Mouse (Mus musculus) CH12.LX (cell line): Measurements from ENCODE around the gene Tspan32. TPM values are rescaled to one million over a fixed set of nuclear protein-coding genes. Genes with fewer than 3 reads are reported as not detected.

Experiments
- DNase-seq: peaks from one replicate; pipeline ENCODE4 v3.0.0-alpha.2; 2013; ENCODE audit errors: extremely low read depth
- H3K27ac ChIP-seq: 2 replicates; pipeline ENCODE4 v1.5.1; 2012; ENCODE audit warnings: low read depth, mild to moderate bottlenecking, control low read depth, moderate library complexity; ENCODE audit not compliant: insufficient read depth
- H3K27me3 ChIP-seq: replicated peaks from 2 replicates; pipeline ENCODE3; 2012; ENCODE audit warnings: inconsistent platforms
- H3K36me3 ChIP-seq, 2 experiments: replicated peaks in 1 of 2; 2 replicates each; pipeline versions ENCODE3 to v1.6.1; 2012; ENCODE audit warnings: inconsistent platforms in 1 of 2, low read length in 1 of 2, mild to moderate bottlenecking in 1 of 2, mixed read lengths in 1 of 2, moderate library complexity in 1 of 2; ENCODE audit not compliant: control insufficient read depth in 1 of 2, insufficient read depth in 1 of 2
- H3K4me1 ChIP-seq, 2 experiments: 2 replicates each; pipeline ENCODE4 v1.6.1; 2012; ENCODE audit warnings: inconsistent platforms in 1 of 2, moderate library complexity in 1 of 2; ENCODE audit not compliant: insufficient read depth in 2 of 2, control insufficient read depth in 1 of 2
- H3K4me2 ChIP-seq: 2 replicates; pipeline ENCODE4 v1.6.1; 2012; ENCODE audit warnings: low read depth, mild to moderate bottlenecking, control low read depth; ENCODE audit not compliant: poor library complexity, insufficient read depth, severe bottlenecking
- H3K4me3 ChIP-seq, 3 experiments: fragments of 150-350 bp in 1 of 3; sonication (generic) in 1 of 3; replicated peaks in 1 of 3; 2 replicates each; pipeline versions ENCODE3 to v1.5.1; 2011 to 2012; ENCODE audit warnings: low read depth in 2 of 3, low read length in 2 of 3, mild to moderate bottlenecking in 2 of 3, moderate library complexity in 2 of 3, control low read depth in 1 of 3, improper control_type of control experiment in 1 of 3, inconsistent platforms in 1 of 3, mixed read lengths in 1 of 3; ENCODE audit not compliant: poor library complexity in 1 of 3
- H3K79me2 ChIP-seq: replicated peaks from 2 replicates; pipeline ENCODE4 v1.6.1; 2012; ENCODE audit warnings: mild to moderate bottlenecking, moderate library complexity; ENCODE audit not compliant: control insufficient read depth, poor library complexity, insufficient read depth, severe bottlenecking; ENCODE audit errors: extremely low read depth
- H3K9ac ChIP-seq: 2 replicates; pipeline ENCODE4 v1.6.1; 2012; ENCODE audit warnings: low read depth, mild to moderate bottlenecking, control low read depth, moderate library complexity; ENCODE audit not compliant: insufficient read depth
- H3K9me3 ChIP-seq: replicated peaks from 2 replicates; pipeline ENCODE3; 2012; ENCODE audit warnings: low read length, inconsistent platforms, mixed read lengths
- BHLHE40 ChIP-seq: IDR thresholded peaks from 2 replicates; pipeline ENCODE4 v1.6.1; 2011; ENCODE audit warnings: mild to moderate bottlenecking, low read depth, low read length, improper control_type of control experiment
- CTCF ChIP-seq, 2 experiments: IDR thresholded peaks in 1 of 2; conservative IDR thresholded peaks in 1 of 2; 2 replicates each; pipeline ENCODE4 v1.5.1; 2011 to 2012; ENCODE audit warnings: low read depth in 2 of 2, low read length in 2 of 2, improper control_type of control experiment in 1 of 2, inconsistent platforms in 1 of 2, mild to moderate bottlenecking in 1 of 2, moderate library complexity in 1 of 2
- ETS1 ChIP-seq: conservative IDR thresholded peaks from 2 replicates; pipeline ENCODE4 v1.6.1; 2012; ENCODE audit warnings: low read depth, mild to moderate bottlenecking, inconsistent platforms, low read length, improper control_type of control experiment, moderate library complexity
- GABPA ChIP-seq: IDR thresholded peaks from 2 replicates; pipeline ENCODE4 v1.6.1; 2012; ENCODE audit warnings: low read depth, low read length, improper control_type of control experiment, inconsistent platforms; ENCODE audit not compliant: insufficient replicate concordance
- IRF4 ChIP-seq: IDR thresholded peaks from 2 replicates; pipeline ENCODE4 v1.6.1; 2014; ENCODE audit warnings: low read depth, mild to moderate bottlenecking, inconsistent platforms, low read length, improper control_type of control experiment
- JUN ChIP-seq: IDR thresholded peaks from 2 replicates; pipeline ENCODE4 v1.6.1; 2011; ENCODE audit warnings: low read depth, mild to moderate bottlenecking, low read length, improper control_type of control experiment, moderate library complexity; ENCODE audit not compliant: insufficient read depth
- MAX ChIP-seq: IDR thresholded peaks from 2 replicates; pipeline ENCODE4 v1.6.1; 2011; ENCODE audit warnings: low read length, improper control_type of control experiment
- MAZ ChIP-seq: IDR thresholded peaks from 2 replicates; pipeline ENCODE4 v1.6.1; 2012; ENCODE audit warnings: low read depth, mild to moderate bottlenecking, inconsistent platforms, low read length, improper control_type of control experiment, moderate library complexity
- MEF2A ChIP-seq: IDR thresholded peaks from 2 replicates; pipeline ENCODE4 v1.6.1; 2014; ENCODE audit warnings: low read depth, mild to moderate bottlenecking, inconsistent platforms, low read length, improper control_type of control experiment, borderline replicate concordance
- NELFE ChIP-seq: IDR thresholded peaks from 2 replicates; pipeline ENCODE4 v1.6.1; 2011; ENCODE audit warnings: low read depth, low read length, improper control_type of control experiment
- NRF1 ChIP-seq: IDR thresholded peaks from 2 replicates; pipeline ENCODE4 v1.6.1; 2014; ENCODE audit warnings: low read depth, mild to moderate bottlenecking, inconsistent platforms, low read length, improper control_type of control experiment, moderate library complexity
- PAX5 ChIP-seq: IDR thresholded peaks from 2 replicates; pipeline ENCODE4 v1.6.1; 2012; ENCODE audit warnings: low read length, inconsistent platforms, mixed read lengths
- POLR2A ChIP-seq: IDR thresholded peaks from 2 replicates; pipeline ENCODE4 v1.6.1; 2011; ENCODE audit warnings: low read depth, mild to moderate bottlenecking, improper control_type of control experiment, low read length
- POLR2AphosphoS2 ChIP-seq: IDR thresholded peaks from 2 replicates; pipeline ENCODE4 v1.6.1; 2011; ENCODE audit warnings: low read depth, low read length, improper control_type of control experiment
- SIN3A ChIP-seq: IDR thresholded peaks from 2 replicates; pipeline ENCODE4 v1.6.1; 2012; ENCODE audit warnings: low read length, improper control_type of control experiment, inconsistent platforms
- SMC3 ChIP-seq: IDR thresholded peaks from 2 replicates; pipeline ENCODE4 v1.6.1; 2011; ENCODE audit warnings: low read depth, low read length, improper control_type of control experiment
- TCF12 ChIP-seq: IDR thresholded peaks from 2 replicates; pipeline ENCODE4 v1.6.1; 2014; ENCODE audit warnings: low read depth, mild to moderate bottlenecking, inconsistent platforms, low read length, improper control_type of control experiment
- UBTF ChIP-seq: IDR thresholded peaks from 2 replicates; pipeline ENCODE4 v1.6.1; 2012; ENCODE audit warnings: low read depth, mild to moderate bottlenecking, inconsistent platforms, low read length, improper control_type of control experiment, moderate library complexity
- USF1 ChIP-seq: IDR thresholded peaks from 2 replicates; pipeline ENCODE4 v1.6.1; 2014; ENCODE audit warnings: low read depth, mild to moderate bottlenecking, inconsistent platforms, low read length, improper control_type of control experiment
- ZC3H11A ChIP-seq: IDR thresholded peaks from 2 replicates; pipeline ENCODE4 v1.6.1; 2012; ENCODE audit warnings: low read depth, mild to moderate bottlenecking, inconsistent platforms, low read length, improper control_type of control experiment
- ZMIZ1 ChIP-seq: IDR thresholded peaks from 2 replicates; pipeline ENCODE4 v1.6.1; 2012; ENCODE audit warnings: low read depth, mild to moderate bottlenecking, inconsistent platforms, low read length, improper control_type of control experiment
- dilution Hi-C: fragments of 300-500 bp; cut with MboI; formaldehyde crosslinking; loops from 2 replicates; pipeline ENCODE4 v1.14.3; 2020; ENCODE audit warnings: low sequenced_read_pairs; ENCODE audit not compliant: extremely low pct_unique_long_range_greater_than_20kb, extremely low pct_ligation_motif_present
- in situ Hi-C: fragments of 300-500 bp; cut with MboI; formaldehyde crosslinking; loops from 3 replicates; pipeline ENCODE4 v1.14.3; 2019; ENCODE audit warnings: low sequenced_read_pairs, low pct_ligation_motif_present, low pct_unique_long_range_greater_than_20kb, mixed read lengths
- polyA plus RNA-seq: library from polyadenylated mRNA; unstranded; fragments of >175 nt; gene quantifications from 2 replicates; pipeline ENCODE4 v1.2.1, GENCODE M21; 2012; ENCODE audit warnings: low read depth; ENCODE audit not compliant: insufficient read length
- total RNA-seq, 2 experiments: library from RNA; depleted of rRNA; stranded (reverse); fragments of 300-350 nt in 1 of 2; fragments of >200 nt in 1 of 2; gene quantifications; 2 replicates each; pipeline ENCODE4 v1.2.3; 2012 to 2014

Gene Tspan32
- total and polyA plus RNA-seq, 3 experiments: 28.2 to 34.5 (median 28.6) TPM

- peaks cover 6 to 20% of the 10 kb centered on the region in 2 experiments for H3K4me1 ChIP-seq
- TF ChIP-seq ZC3H11A (no peak), ETS1 (no peak), MAZ (no peak), NRF1 (no peak), PAX5 (no peak), MAX (no peak), POLR2AphosphoS2 (no peak)
- no peak overlapping the region for H3K27ac ChIP-seq
- H3K4me3 ChIP-seq: no peak overlapping the region
- H3K4me2 ChIP-seq: no peak overlapping the region
- H3K9me3 ChIP-seq: no peaks in the 10 kb centered on the region
- no peaks in the 10 kb centered on the region for H3K79me2 ChIP-seq
- DNase-seq: no peak
- no peaks in the 10 kb centered on the region for H3K27me3 ChIP-seq
- peaks cover 0 to 12% of the 10 kb centered on the region in 2 experiments for H3K36me3 ChIP-seq
- dilution Hi-C loops (no loop called here), in situ Hi-C loops (no loop called here)
- no peak overlapping the region for H3K9ac ChIP-seq
Observed at GRCm38 (mm10) chr7:143031816-143032215, 27.0 kb downstream of the Tspan32 start.

- dilution Hi-C loops: no loop called here
- Histone ChIP-seq H3K4me1 (peaks cover 18 to 25% of the 10 kb centered on the region in 2 experiments), H3K9me3 (no peaks in the 10 kb centered on the region), H3K4me2 (no peak overlapping the region), H3K27ac (no peak overlapping the region), H3K9ac (no peak overlapping the region), H3K79me2 (no peaks in the 10 kb centered on the region), H3K36me3 (peaks cover 0 to 12% of the 10 kb centered on the region in 2 experiments), H3K27me3 (no peaks in the 10 kb centered on the region), H3K4me3 (no peak overlapping the region)
- TF ChIP-seq SIN3A (no peak), BHLHE40 (no peak), TCF12 (no peak), POLR2AphosphoS2 (no peak), ZC3H11A (no peak), MEF2A (no peak), UBTF (no peak), SMC3 (no peak), JUN (no peak), USF1 (no peak), CTCF (conservative IDR thresholded peaks at IDR 0.05 in 1 of 2, IDR thresholded peaks at IDR 0.05 in 1 of 2; ENCODE audit: low read depth in 2 of 2, low read length in 2 of 2) (no peak), IRF4 (no peak), NELFE (no peak), ETS1 (no peak), POLR2A (no peak), GABPA (no peak), ZMIZ1 (no peak), MAX (no peak)
- in situ Hi-C loops: no loop called here
- DNase-seq: no peak
Observed at GRCm38 (mm10) chr7:143033581-143033980, 28.7 kb downstream of the Tspan32 start.
